Comparison of ENCODE assay signal across 7 mouse cellular contexts in genomic region chr5:35105922-35106298, GRCm38 (mm10). TPM values are rescaled to one million over a fixed set of nuclear protein-coding genes. Genes with fewer than 3 reads are reported as not detected.
DNase-seq lines count a peak whose midpoint lies in the region; ATAC-seq lines count a peak whose summit lies in the region.

No protein-coding gene starts in this region.

- H3K9ac ChIP-seq in embryonic facial prominence, embryonic 14.5 days (ENCODE audit: low read depth, low read length): peak overlapping the region; percentile 77
- peak overlapping the region; percentile 61 for H3K9ac ChIP-seq in hindbrain, embryonic 13.5 days
- peak overlapping the region; percentile 43 for H3K9ac ChIP-seq in midbrain, embryonic 12.5 days (replicated peaks)

- DNase-seq in thymus, postnatal 4 days: peak; percentile 29
- DNase-seq in thymus, postnatal 0 days (ENCODE audit: low spot score): no peak
- DNase-seq in embryonic facial prominence, embryonic 14.5 days (ENCODE audit: low spot score): no peak
- DNase-seq in ovary, postnatal 10 days (ENCODE audit: low spot score): no peak
- no peak for DNase-seq in T-cell, adult 2 months (ENCODE audit: low spot score)

- WGBS in embryonic facial prominence, embryonic 14.5 days: 6% methylated on average over 11 of the region's 11 CpGs
- WGBS in hindbrain, embryonic 13.5 days: 9% methylated on average over 11 of the region's 11 CpGs
- WGBS in midbrain, embryonic 12.5 days: 8% methylated on average over 11 of the region's 11 CpGs

- H3K27ac ChIP-seq in embryonic facial prominence, embryonic 14.5 days (replicated peaks; ENCODE audit: low read depth, low read length): no peak overlapping the region
- peak overlapping the region; percentile 84 for H3K27ac ChIP-seq in hindbrain, embryonic 13.5 days
- peak overlapping the region; percentile 55; the same call in 1 of the 2 replicates for H3K27ac ChIP-seq in midbrain, embryonic 12.5 days (replicated peaks)

- peak overlapping the region; percentile 69 for H3K4me3 ChIP-seq in embryonic facial prominence, embryonic 14.5 days (ENCODE audit: low read depth, low read length)
- H3K4me3 ChIP-seq in hindbrain, embryonic 13.5 days: peak overlapping the region; percentile 77
- peak overlapping the region; percentile 77 for H3K4me3 ChIP-seq in midbrain, embryonic 12.5 days

- no peaks in the 10 kb centered on the region for H3K27me3 ChIP-seq in embryonic facial prominence, embryonic 14.5 days (replicated peaks; ENCODE audit: control insufficient read depth, insufficient read depth, low read length)
- H3K27me3 ChIP-seq in hindbrain, embryonic 13.5 days: no peaks in the 10 kb centered on the region
- H3K27me3 ChIP-seq in midbrain, embryonic 12.5 days: peaks cover 5% of the 10 kb centered on the region

- H3K36me3 ChIP-seq in embryonic facial prominence, embryonic 14.5 days (ENCODE audit: control insufficient read depth, insufficient read depth, low read length): peaks cover 15% of the 10 kb centered on the region
- H3K36me3 ChIP-seq in hindbrain, embryonic 13.5 days: peaks cover 17% of the 10 kb centered on the region
- H3K36me3 ChIP-seq in midbrain, embryonic 12.5 days: peaks cover 17% of the 10 kb centered on the region

- no peak for ATAC-seq in embryonic facial prominence, embryonic 14.5 days (ENCODE audit: low read depth)
- ATAC-seq in hindbrain, embryonic 13.5 days (ENCODE audit: low FRiP score): peak; percentile 69; the same call in 1 of the 2 replicates
- ATAC-seq in midbrain, embryonic 12.5 days (ENCODE audit: low FRiP score, low read depth): peak; percentile 67; the same call in 1 of the 2 replicates

- H3K4me1 ChIP-seq in embryonic facial prominence, embryonic 14.5 days (ENCODE audit: control insufficient read depth, insufficient read depth, low read length): peaks cover 22% of the 10 kb centered on the region
- peaks cover 31% of the 10 kb centered on the region for H3K4me1 ChIP-seq in hindbrain, embryonic 13.5 days (replicated peaks)
- H3K4me1 ChIP-seq in midbrain, embryonic 12.5 days: peaks cover 20% of the 10 kb centered on the region

- peak overlapping the region; percentile 83 for H3K4me2 ChIP-seq in embryonic facial prominence, embryonic 14.5 days (ENCODE audit: low read depth, low read length)
- peak overlapping the region; percentile 80 for H3K4me2 ChIP-seq in hindbrain, embryonic 13.5 days
- peak overlapping the region; percentile 71 for H3K4me2 ChIP-seq in midbrain, embryonic 12.5 days (replicated peaks)

- no peaks in the 10 kb centered on the region for H3K9me3 ChIP-seq in embryonic facial prominence, embryonic 14.5 days (ENCODE audit: control insufficient read depth, low read length)
- no peaks in the 10 kb centered on the region for H3K9me3 ChIP-seq in hindbrain, embryonic 13.5 days
- H3K9me3 ChIP-seq in midbrain, embryonic 12.5 days: no peaks in the 10 kb centered on the region

RNA-seq across cellular contexts. Expression of gene Lrpap1, which starts 0.3 kb away (rescaled TPM):
- 76.2 and 89.0 TPM in 2 replicates for polyA plus RNA-seq in thymus, postnatal 0 days (2015; fragmentation: Nextera tagmentation; extraction: Ambion mirVana)
- 158 and 170 TPM in 2 replicates for polyA plus RNA-seq in embryonic facial prominence, embryonic 14.5 days (2014; fragmentation: Nextera tagmentation; extraction: Ambion mirVana)
- polyA plus RNA-seq in hindbrain, embryonic 13.5 days (2015; fragmentation: Nextera tagmentation; extraction: Ambion mirVana): 120 and 126 TPM in 2 replicates
- 100 and 112 TPM in 2 replicates for polyA plus RNA-seq in midbrain, embryonic 12.5 days (2016; fragmentation: Nextera tagmentation; extraction: Ambion mirVana)

RNA-seq across cellular contexts. Expression of gene Dok7, which starts 49.3 kb away (rescaled TPM):
- polyA plus RNA-seq in thymus, postnatal 0 days (2015; fragmentation: Nextera tagmentation; extraction: Ambion mirVana): 0.12 and 0.22 TPM in 2 replicates
- polyA plus RNA-seq in embryonic facial prominence, embryonic 14.5 days (2014; fragmentation: Nextera tagmentation; extraction: Ambion mirVana): 8.9 and 9.9 TPM in 2 replicates
- 3.9 and 4.9 TPM in 2 replicates for polyA plus RNA-seq in hindbrain, embryonic 13.5 days (2015; fragmentation: Nextera tagmentation; extraction: Ambion mirVana)
- 0.42 and 0.46 TPM in 2 replicates for polyA plus RNA-seq in midbrain, embryonic 12.5 days (2016; fragmentation: Nextera tagmentation; extraction: Ambion mirVana)
